Mouse (Mus musculus) cerebellum, adult 2 months (tissue): ENCODE measurements at regions not wholly inside any gene's neighbourhood (a gene's known extent, or its start where the extent isn't known, plus 50 kb on each side); places are given as distances from the start of the nearest gene placed in this dataset.

Experiments
- CTCF ChIP-seq: fragments of 200-500 bp; IDR thresholded peaks from 2 replicates; pipeline ENCODE4 v1.5.1; 2011; ENCODE audit warnings: low read depth, mild to moderate bottlenecking, control low read depth, low read length, moderate library complexity, borderline replicate concordance; ENCODE audit not compliant: insufficient read depth
- POLR2A ChIP-seq: fragments of 200-500 bp; IDR thresholded peaks from 2 replicates; pipeline ENCODE4 v1.6.1; 2011; ENCODE audit warnings: low read length, control low read depth, borderline replicate concordance; ENCODE audit not compliant: insufficient read depth

DNA sequence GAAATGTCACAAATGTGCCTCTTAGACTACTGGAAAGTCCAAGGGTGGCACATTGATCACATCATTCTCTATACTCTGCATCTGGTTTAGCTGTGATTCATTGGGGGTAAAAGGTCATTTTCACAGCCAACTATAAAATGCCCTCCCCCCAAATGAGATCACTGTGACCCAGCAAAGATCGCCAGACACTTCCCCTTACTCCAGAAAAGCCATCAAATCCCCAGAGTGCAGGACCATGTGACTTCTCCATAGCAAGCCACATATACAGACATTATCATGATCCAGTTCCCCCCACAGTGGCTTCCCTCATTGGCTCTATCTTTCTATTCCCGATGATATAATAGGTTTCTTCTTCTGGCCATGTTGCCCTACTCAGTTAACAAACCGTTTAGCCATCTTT is 163.6 kb upstream of the Map1b start:
- TF ChIP-seq CTCF (no peak), POLR2A (no peak)
